ENCODE assay signal across 1 mouse cellular context in genomic region chr1:59763164-59763768, GRCm38 (mm10).
A peak's percentile ranks its signal among the peaks of the same experiment; 100 is the strongest.
TF ChIP-seq lines count a peak whose summit lies in the region.

Bmpr2 (plus strand) TSS chr1:59763400.

TF ChIP-seq in MEL, 35 proteins besides CTCF, POLR2A, EP300 and RAD21 (continued from another document):
- TF ChIP-seq NRF1 (IDR thresholded peaks at IDR 0.05; ENCODE audit: insufficient read depth, low read depth, low read length, poor library complexity, severe bottlenecking) (peak; percentile 73), TCF12 (IDR thresholded peaks at IDR 0.05; ENCODE audit: low read depth, low read length) (peak; percentile 50), RCOR1 (IDR thresholded peaks at IDR 0.05; ENCODE audit: low read depth, low read length) (0 out of 2 replicates have a peak, but pooled peaks have one; percentile 6), USF1 (IDR thresholded peaks at IDR 0.05; ENCODE audit: low read depth, low read length) (no peak), POLR2AphosphoS2 (IDR thresholded peaks at IDR 0.05; ENCODE audit: low read length) (peak; percentile 76; the same call in 1 of the 2 replicates), BHLHE40 (IDR thresholded peaks at IDR 0.05; ENCODE audit: borderline replicate concordance, low read depth, low read length) (0 out of 2 replicates have a peak, but pooled peaks have one; percentile 11), JUND (IDR thresholded peaks at IDR 0.05; ENCODE audit: low read depth, low read length) (no peak), E2F4 (IDR thresholded peaks at IDR 0.05; ENCODE audit: borderline replicate concordance, low read depth, low read length) (no peak), CHD1 (IDR thresholded peaks at IDR 0.05; ENCODE audit: low read depth, low read length) (no peak), MXI1 (IDR thresholded peaks at IDR 0.05; ENCODE audit: low read depth, low read length) (peak; percentile 50), MYC (IDR thresholded peaks at IDR 0.05; ENCODE audit: low read depth, low read length) (no peak)
